Mouse (Mus musculus) stomach, postnatal 0 days (tissue): Measurements from ENCODE around the gene Cyp4f16. TPM values are rescaled to one million over a fixed set of nuclear protein-coding genes. Genes with fewer than 3 reads are reported as not detected.
"Not testable (repeated sequence)": the region's sequence is repeated elsewhere in the genome, so short reads cannot be mapped to it uniquely, and the experiment has no call there.

ENCODE experiments used
- ATAC-seq: fragments of 200-750 bp; cut with Nextera tagmentation; 2 replicates; pipeline ENCODE4 v1.8.0; 2017; ENCODE audit not compliant: low FRiP score, low TSS enrichment
- DNase-seq: peaks from one replicate; pipeline ENCODE4 v3.0.0-alpha.2; 2016; ENCODE audit warnings: low spot score
- H3K27ac ChIP-seq: fragments of 300-500 bp; sonication (generic); replicated peaks from 2 replicates; pipeline ENCODE4 v1.5.1; 2014; ENCODE audit warnings: mild to moderate bottlenecking, control low read depth
- H3K27me3 ChIP-seq: fragments of 300-500 bp; sonication (generic); 2 replicates; pipeline ENCODE4 v1.6.1; 2014; ENCODE audit warnings: low read length; ENCODE audit not compliant: control insufficient read depth, insufficient read depth
- H3K36me3 ChIP-seq: fragments of 300-500 bp; sonication (generic); 2 replicates; pipeline ENCODE4 v1.6.1; 2014; ENCODE audit warnings: low read length, mixed read lengths; ENCODE audit not compliant: control insufficient read depth, insufficient read depth
- H3K4me1 ChIP-seq: fragments of 300-500 bp; sonication (generic); replicated peaks from 2 replicates; pipeline ENCODE4 v1.6.1; 2014; ENCODE audit warnings: antibody characterized with exemption; ENCODE audit not compliant: control insufficient read depth, insufficient read depth
- H3K4me2 ChIP-seq: fragments of 300-500 bp; sonication (generic); replicated peaks from 2 replicates; pipeline ENCODE4 v1.6.1; 2014; ENCODE audit warnings: low read depth, mild to moderate bottlenecking, control low read depth, moderate library complexity
- H3K4me3 ChIP-seq: fragments of 300-500 bp; sonication (generic); 2 replicates; pipeline ENCODE4 v1.5.1; 2014; ENCODE audit warnings: low read depth, low read length, control low read depth
- H3K9ac ChIP-seq: fragments of 300-500 bp; sonication (generic); 2 replicates; pipeline ENCODE4 v1.6.1; 2014; ENCODE audit warnings: mild to moderate bottlenecking, low read length, control low read depth, mixed read lengths
- H3K9me3 ChIP-seq: fragments of 300-500 bp; sonication (generic); 2 replicates; pipeline ENCODE4 v1.6.1; 2016; ENCODE audit warnings: low read length; ENCODE audit not compliant: control insufficient read depth
- CTCF ChIP-seq: IDR thresholded peaks from 2 replicates; pipeline ENCODE4 v1.5.1; 2016; ENCODE audit warnings: antibody characterized with exemption, low read depth, mild to moderate bottlenecking, moderate library complexity
- EP300 ChIP-seq: optimal IDR thresholded peaks from 2 replicates; pipeline ENCODE3; 2016; ENCODE audit warnings: antibody characterized with exemption
- WGBS: fragments of 180-500 bp; shearing (Covaris S2); extraction: QIAGEN DNeasy Blood & Tissue Kit; methylation state at CpG from one replicate; pipeline ENCODE4 v1.1.7; 2014; 5-methylcytosine and 5-hydroxymethylcytosine counted together
- polyA plus RNA-seq: library from polyadenylated mRNA; unstranded; fragments of >200 nt; fragmentation: Nextera tagmentation; extraction: Ambion mirVana; gene quantifications from 2 replicates; pipeline ENCODE4 v1.2.1, GENCODE M21; 2015

The Cyp4f16 gene
- 18.3 and 18.6 TPM in 2 replicates for polyA plus RNA-seq

DNA sequence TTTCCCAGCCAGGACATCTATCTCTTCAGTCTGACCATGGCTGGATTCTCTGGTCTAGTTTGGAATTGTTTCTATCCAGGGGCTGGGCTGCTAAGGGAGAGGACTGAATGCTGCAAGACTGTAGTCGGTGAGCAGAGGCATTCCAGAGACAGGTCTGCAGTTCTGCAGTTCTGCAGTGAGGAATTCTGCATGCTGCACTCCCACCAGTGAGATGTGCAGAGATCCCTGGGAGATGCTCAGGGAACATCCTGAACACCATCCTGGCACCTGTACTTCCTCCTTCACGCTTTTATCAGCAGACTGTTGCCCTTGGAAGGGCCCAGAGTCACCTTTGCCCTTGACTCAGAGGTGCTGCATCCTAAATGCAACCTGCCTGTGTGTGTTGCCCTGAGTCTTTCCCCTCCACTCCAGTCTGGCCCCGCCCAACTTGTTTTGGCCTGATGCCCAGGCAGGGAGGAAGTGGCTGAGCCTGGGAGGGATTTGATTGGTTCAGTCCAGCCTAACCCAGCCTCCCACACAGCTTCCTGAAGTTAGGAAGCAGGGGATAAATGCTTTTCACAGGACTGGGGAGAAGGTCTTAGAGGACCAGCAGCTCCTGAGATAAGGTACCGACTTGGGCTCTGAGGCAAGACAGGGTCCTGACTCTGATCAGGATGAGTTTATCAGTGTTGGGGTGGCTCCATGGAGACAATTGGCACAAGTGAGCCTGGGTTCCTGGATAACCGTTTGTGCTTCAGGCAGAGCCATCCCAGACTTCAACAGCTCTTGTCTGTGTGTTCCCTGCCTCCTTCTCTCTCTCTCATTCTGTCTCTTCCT, at the start of gene Cyp4f16:
Gene Cyp4f16, plus strand, starts transcription at position 508 of the 816 bp plus-strand sequence.
- not testable (repeated sequence) for H3K36me3 ChIP-seq, H3K9me3 ChIP-seq, H3K4me1 ChIP-seq, H3K27me3 ChIP-seq
- ATAC-seq (peak; percentile 98), DNase-seq (peak; percentile 95)
- Histone ChIP-seq H3K4me3 (peak within 1 kb of the TSS; percentile 41), H3K9ac (peak within 1 kb of the TSS; percentile 61), H3K4me2 (peak within 1 kb of the TSS; percentile 65), H3K27ac (peak within 1 kb of the TSS; percentile 63)
- WGBS, result 5% methylated on average over 5 of the region's 5 CpGs

GRCm38 (mm10) chr17:32492349-32492980, 43.9 kb upstream of the Cyp4f16 start:
- 13% methylated on average over 30 of the region's 30 CpGs for WGBS
- DNase-seq (peak; percentile 69), ATAC-seq (peak; percentile 84)
- Histone ChIP-seq H3K27ac (no peak overlapping the region), H3K27me3 (no peaks in the 10 kb centered on the region), H3K4me2 (peak overlapping the region; percentile 58), H3K4me1 (no peaks in the 10 kb centered on the region), H3K9ac (peak overlapping the region; percentile 53; the same call in 1 of the 2 replicates), H3K36me3 (no peaks in the 10 kb centered on the region), H3K4me3 (peak overlapping the region; percentile 30; the same call in 1 of the 2 replicates), H3K9me3 (no peaks in the 10 kb centered on the region)
- TF ChIP-seq EP300 (no peak), CTCF (no peak)

GRCm38 (mm10) chr17:32494601-32495000, 41.8 kb upstream of the Cyp4f16 start:
- no peak overlapping the region for H3K4me3 ChIP-seq
- peak; percentile 71 for ATAC-seq
- peak; percentile 73 for DNase-seq
- H3K4me2 ChIP-seq, result no peak overlapping the region
- H3K36me3 ChIP-seq, result no peaks in the 10 kb centered on the region
- no peak overlapping the region for H3K9ac ChIP-seq
- H3K27ac ChIP-seq, result no peak overlapping the region
- H3K9me3 ChIP-seq, result no peaks in the 10 kb centered on the region
- no peaks in the 10 kb centered on the region for H3K4me1 ChIP-seq
- TF ChIP-seq CTCF, result peak; percentile 92
- TF ChIP-seq EP300, result no peak
- 37% methylated on average over 1 of the region's 1 CpGs for WGBS
- H3K27me3 ChIP-seq, result no peaks in the 10 kb centered on the region

GRCm38 (mm10) chr17:32500511-32500910, 35.8 kb upstream of the Cyp4f16 start:
- H3K36me3 ChIP-seq, H3K27ac ChIP-seq, H3K4me3 ChIP-seq, DNase-seq, H3K9ac ChIP-seq, H3K4me1 ChIP-seq, H3K4me2 ChIP-seq, H3K27me3 ChIP-seq, H3K9me3 ChIP-seq, ATAC-seq: not testable (repeated sequence)
- 76% methylated on average over 4 of the region's 4 CpGs for WGBS

- Histone ChIP-seq H3K4me1 (0 out of 2 replicates have a peak, but pooled peaks cover 2% of the 10 kb centered on the region), H3K9me3 (no peaks in the 10 kb centered on the region), H3K9ac (no peak overlapping the region), H3K36me3 (no peaks in the 10 kb centered on the region), H3K4me2 (no peak overlapping the region), H3K27ac (no peak overlapping the region), H3K4me3 (no peak overlapping the region), H3K27me3 (no peaks in the 10 kb centered on the region)
- WGBS, result 37% methylated on average over 3 of the region's 3 CpGs
- DNase-seq (no peak), ATAC-seq (no peak)
- TF ChIP-seq CTCF, result no peak
- no peak for TF ChIP-seq EP300
These were observed 35.3 kb upstream of the Cyp4f16 start for GRCm38 (mm10) chr17:32501051-32501450.

- Histone ChIP-seq H3K27me3 (no peaks in the 10 kb centered on the region), H3K27ac (no peak overlapping the region), H3K9me3 (no peaks in the 10 kb centered on the region), H3K36me3 (no peaks in the 10 kb centered on the region; the same call in 1 of the 2 replicates), H3K4me3 (no peak overlapping the region), H3K4me2 (no peak overlapping the region), H3K9ac (no peak overlapping the region), H3K4me1 (0 out of 2 replicates have a peak, but pooled peaks cover 2% of the 10 kb centered on the region)
- DNase-seq (no peak), ATAC-seq (peak; percentile 63)
- TF ChIP-seq EP300, result no peak
- TF ChIP-seq CTCF, result no peak
- 36% methylated on average over 2 of the region's 2 CpGs for WGBS
These were observed 33.2 kb upstream of the Cyp4f16 start for GRCm38 (mm10) chr17:32503111-32503510.
